Mouse (Mus musculus) hindbrain, embryonic 11.5 days (tissue): ENCODE results near the gene Naxe. TPM values are rescaled to one million over a fixed set of nuclear protein-coding genes. Genes with fewer than 3 reads are reported as not detected.

Source experiments
- ATAC-seq: fragments of 200-750 bp; cut with Nextera tagmentation; 2 replicates; pipeline ENCODE4 v1.8.0; 2017; ENCODE audit warnings: mild to moderate bottlenecking, moderate TSS enrichment, moderate library complexity; ENCODE audit not compliant: low FRiP score
- DNase-seq: peaks from one replicate; pipeline ENCODE4 v3.0.0-alpha.2; 2015; ENCODE audit warnings: low spot score
- H3K27ac ChIP-seq: fragments of 300-500 bp; sonication (generic); 2 replicates; pipeline ENCODE4 v1.5.1; 2014; ENCODE audit warnings: mild to moderate bottlenecking, low read depth, low read length
- H3K27me3 ChIP-seq: fragments of 300-500 bp; sonication (generic); 2 replicates; pipeline ENCODE4 v1.6.1; 2014; ENCODE audit warnings: mild to moderate bottlenecking, low read length, moderate library complexity, mixed read lengths; ENCODE audit not compliant: control insufficient read depth, insufficient read depth
- H3K36me3 ChIP-seq: fragments of 300-500 bp; sonication (generic); 2 replicates; pipeline ENCODE4 v1.6.1; 2014; ENCODE audit warnings: mild to moderate bottlenecking, low read length, moderate library complexity, mixed read lengths; ENCODE audit not compliant: control insufficient read depth, insufficient read depth
- H3K4me1 ChIP-seq: fragments of 300-500 bp; sonication (generic); replicated peaks from 2 replicates; pipeline ENCODE4 v1.6.1; 2014; ENCODE audit warnings: low read length, mixed read lengths; ENCODE audit not compliant: control insufficient read depth, insufficient read depth
- H3K4me2 ChIP-seq: fragments of 300-500 bp; sonication (generic); replicated peaks from 2 replicates; pipeline ENCODE4 v1.6.1; 2014; ENCODE audit warnings: mild to moderate bottlenecking, low read depth, low read length
- H3K4me3 ChIP-seq: fragments of 300-500 bp; sonication (generic); 2 replicates; pipeline ENCODE4 v1.5.1; 2014; ENCODE audit warnings: low read depth, low read length
- H3K9ac ChIP-seq: fragments of 300-500 bp; sonication (generic); 2 replicates; pipeline ENCODE4 v1.6.1; 2014; ENCODE audit warnings: low read depth, low read length
- H3K9me3 ChIP-seq: fragments of 300-500 bp; sonication (generic); 2 replicates; pipeline ENCODE4 v1.6.1; 2016; ENCODE audit warnings: low read length; ENCODE audit not compliant: control insufficient read depth
- WGBS: fragments of 180-500 bp; shearing (Covaris S2); extraction: QIAGEN DNeasy Blood & Tissue Kit; methylation state at CpG from one replicate; pipeline ENCODE4 v1.1.7; 2014; 5-methylcytosine and 5-hydroxymethylcytosine counted together
- polyA plus RNA-seq: library from polyadenylated mRNA; unstranded; fragments of >200 nt; fragmentation: Nextera tagmentation; extraction: Ambion mirVana; gene quantifications from 2 replicates; pipeline ENCODE4 v1.2.1, GENCODE M21; 2014

The Naxe gene
- polyA plus RNA-seq, 1 experiment from 2014 or later, result 133 TPM

DNA sequence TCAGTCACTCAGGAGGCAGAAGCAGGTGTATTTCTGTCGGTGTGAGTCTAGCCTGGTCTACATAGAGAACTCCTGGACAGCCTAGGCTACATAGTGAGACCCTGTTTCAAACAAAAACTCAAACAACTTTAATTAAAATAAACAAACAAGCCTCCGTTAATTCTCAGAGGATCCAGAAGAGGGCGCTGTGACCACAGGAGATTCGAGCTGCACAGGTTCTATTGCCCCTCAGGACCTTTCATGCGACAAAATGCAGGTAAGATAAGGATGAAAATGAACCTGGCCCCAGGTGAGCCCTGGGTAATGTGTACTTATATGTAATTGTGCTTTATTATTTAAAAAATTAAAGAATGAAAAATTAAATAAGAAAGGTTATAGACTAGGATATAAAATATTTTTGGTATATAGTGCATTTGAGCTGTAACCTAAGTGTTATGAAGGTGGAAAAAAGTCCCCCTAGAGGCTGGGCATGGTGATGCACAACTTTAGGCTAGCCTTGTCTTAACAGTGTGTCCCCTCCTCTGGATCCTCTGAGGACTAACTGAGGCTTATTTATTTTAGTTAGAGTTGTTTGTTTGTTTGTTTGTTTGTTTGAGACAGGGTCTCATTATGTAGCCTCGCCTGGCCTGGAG is 47.5 kb downstream of the Naxe start:
- Histone ChIP-seq H3K4me2 (no peak overlapping the region), H3K27me3 (no peaks in the 10 kb centered on the region), H3K36me3 (no peaks in the 10 kb centered on the region), H3K27ac (no peak overlapping the region), H3K4me1 (no peaks in the 10 kb centered on the region), H3K9ac (no peak overlapping the region), H3K9me3 (no peaks in the 10 kb centered on the region), H3K4me3 (no peak overlapping the region)
- ATAC-seq (no peak), DNase-seq (no peak)
- WGBS, result 13% methylated on average over 6 of the region's 6 CpGs

Other genes with a start within 250 kb of the Naxe start
- gene Pear1, start 234.2 kb downstream of the Naxe start, polyA plus RNA-seq, result 8.6 and 10.1 TPM in 2 replicates
- not detected in 2 replicates for gene Sh2d2a, start 211.7 kb downstream of the Naxe start, polyA plus RNA-seq
- gene Prcc, start 172.9 kb downstream of the Naxe start, polyA plus RNA-seq, result 17.6 and 18.6 TPM in 2 replicates
- 202 and 246 TPM in 2 replicates for gene Hdgf, start 152.2 kb downstream of the Naxe start, polyA plus RNA-seq
- 78.4 and 83.6 TPM in 2 replicates for gene Mrpl24, start 139.0 kb downstream of the Naxe start, polyA plus RNA-seq
- 42.5 and 55.2 TPM in 2 replicates for gene Isg20l2, start 128.2 kb downstream of the Naxe start, polyA plus RNA-seq
- 13.7 and 17.9 TPM in 2 replicates for gene Rrnad1, start 127.8 kb downstream of the Naxe start, polyA plus RNA-seq
- 738 and 794 TPM in 2 replicates for gene Crabp2, start 109.8 kb downstream of the Naxe start, polyA plus RNA-seq
- gene Nes, start 87.4 kb downstream of the Naxe start, polyA plus RNA-seq, result 71.6 and 87.9 TPM in 2 replicates
- gene Bcan, start 58.3 kb downstream of the Naxe start, polyA plus RNA-seq, result 0.21 and 0.82 TPM in 2 replicates
- gene Hapln2, start 30.9 kb downstream of the Naxe start, polyA plus RNA-seq, result not detected in 2 replicates
- 34.4 and 37.4 TPM in 2 replicates for gene Gpatch4, start 15.4 kb downstream of the Naxe start, polyA plus RNA-seq
- not detected in 2 replicates for gene Ttc24, start 19.8 kb upstream of the Naxe start, polyA plus RNA-seq
- gene Iqgap3, start 23.5 kb upstream of the Naxe start, polyA plus RNA-seq, result 10.5 and 13.5 TPM in 2 replicates
- 12.0 and 12.3 TPM in 2 replicates for gene Mef2d, start 83.9 kb upstream of the Naxe start, polyA plus RNA-seq
- 0.13 and 0.25 TPM in 2 replicates for gene Rhbg, start 196.2 kb upstream of the Naxe start, polyA plus RNA-seq
- 0.20 and 0.49 TPM in 2 replicates for gene Gm38392, start 228.7 kb upstream of the Naxe start, polyA plus RNA-seq
- 8.1 and 8.6 TPM in 2 replicates for gene Tsacc, start 238.5 kb upstream of the Naxe start, polyA plus RNA-seq
- 736 and 767 TPM in 2 replicates for gene Cct3, start 238.6 kb upstream of the Naxe start, polyA plus RNA-seq